Mouse (Mus musculus) cerebellum, postnatal 14 days (tissue): ENCODE data around the gene Bpi.
A peak's percentile ranks its signal among the peaks of the same experiment; 100 is the strongest.

Experiments used
- DNase-seq, 2 experiments: peaks; one replicate each; pipeline ENCODE4 v3.0.0; 2021; ENCODE audit warnings: mixed read lengths in 2 of 2

Bpi gene

GRCm38 (mm10) chr2:158242170-158242896 is 15.6 kb upstream of the Bpi start:
- peak; percentile 85 to 87 for DNase-seq

- DNase-seq, result peak; percentile 59 to 60
These were observed 14.6 kb upstream of the Bpi start for GRCm38 (mm10) chr2:158243129-158243870.

- DNase-seq, result peak in 1 of 2 experiments; percentile 38
These were observed 12.6 kb upstream of the Bpi start for GRCm38 (mm10) chr2:158245072-158245817.

- no peak for DNase-seq
These were observed 10.0 kb upstream of the Bpi start for GRCm38 (mm10) chr2:158247852-158248251.

GRCm38 (mm10) chr2:158248318-158248717 is 9.6 kb upstream of the Bpi start:
- DNase-seq, result no peak

GRCm38 (mm10) chr2:158250558-158250957 is 7.3 kb upstream of the Bpi start:
- no peak for DNase-seq

GRCm38 (mm10) chr2:158253806-158254205 is 4.1 kb upstream of the Bpi start:
- no peak for DNase-seq

- no peak for DNase-seq
These were observed 1.0 kb upstream of the Bpi start for GRCm38 (mm10) chr2:158256894-158257293.

GRCm38 (mm10) chr2:158258781-158259180 is 887 bp downstream of the Bpi start:
- DNase-seq, result peak; percentile 84 to 87

- DNase-seq, result no peak
These were observed 1.6 kb downstream of the Bpi start for GRCm38 (mm10) chr2:158259498-158259897.

GRCm38 (mm10) chr2:158264877-158265276 is 7.0 kb downstream of the Bpi start:
- DNase-seq, result no peak

- no peak for DNase-seq
These were observed 12.1 kb downstream of the Bpi start for GRCm38 (mm10) chr2:158270017-158270416.

GRCm38 (mm10) chr2:158273646-158274045 is 15.8 kb downstream of the Bpi start:
- peak in 1 of 2 experiments; percentile 51 for DNase-seq

- DNase-seq, result no peak
These were observed 17.5 kb downstream of the Bpi start for GRCm38 (mm10) chr2:158275349-158275748.

GRCm38 (mm10) chr2:158275811-158276210 is 17.9 kb downstream of the Bpi start:
- no peak for DNase-seq

GRCm38 (mm10) chr2:158276451-158276850 is 18.6 kb downstream of the Bpi start:
- DNase-seq, result no peak

- DNase-seq, result no peak
These were observed 19.0 kb downstream of the Bpi start for GRCm38 (mm10) chr2:158276878-158277277.

GRCm38 (mm10) chr2:158279656-158280055 is 21.8 kb downstream of the Bpi start:
- DNase-seq, result no peak

- no peak for DNase-seq
These were observed 23.8 kb downstream of the Bpi start for GRCm38 (mm10) chr2:158281497-158282205.

- DNase-seq, result peak in 1 of 2 experiments; percentile 50
These were observed 25.2 kb downstream of the Bpi start for GRCm38 (mm10) chr2:158283136-158283535.

GRCm38 (mm10) chr2:158283771-158284170 is 25.9 kb downstream of the Bpi start:
- no peak for DNase-seq

GRCm38 (mm10) chr2:158284571-158284970 is 26.7 kb downstream of the Bpi start:
- peak; percentile 73 to 76 for DNase-seq

- no peak for DNase-seq
These were observed 27.8 kb downstream of the Bpi start for GRCm38 (mm10) chr2:158285655-158286054.
